Comparison of ENCODE assay signal across 28 mouse cellular contexts in genomic region chr10:56799307-56799706, GRCm38 (mm10).
"Had no signal": no experiment of that assay in that cellular context is flagged by ENCODE, and none has a peak within 500 bp of the region (broad histone marks: within the 10 kb centered on the region; RNA-seq: fewer than 3 reads in every experiment).

No protein-coding gene starts in this region.

- H3K27me3 ChIP-seq: embryonic facial prominence, embryonic 12.5 days; embryonic facial prominence, embryonic 13.5 days; embryonic facial prominence, embryonic 15.5 days; forebrain, embryonic 12.5 days; forebrain, embryonic 13.5 days; forebrain, embryonic 15.5 days had no signal

- H3K4me1 ChIP-seq: embryonic facial prominence, embryonic 12.5 days; embryonic facial prominence, embryonic 15.5 days; forebrain, embryonic 13.5 days; forebrain, embryonic 15.5 days had no signal

- ATAC-seq: forebrain, embryonic 13.5 days; forebrain, embryonic 14.5 days; forebrain, embryonic 15.5 days; forebrain, embryonic 16.5 days; forebrain, postnatal 0 days had no signal

- H3K27ac ChIP-seq: embryonic facial prominence, embryonic 10.5 days; embryonic facial prominence, embryonic 12.5 days; embryonic facial prominence, embryonic 13.5 days; embryonic facial prominence, embryonic 15.5 days; forebrain, embryonic 10.5 days; forebrain, embryonic 12.5 days; forebrain, embryonic 13.5 days; forebrain, embryonic 15.5 days; gastrocnemius, adult 2 months had no signal

- DNase-seq: cerebellum, adult 18-20 months; cerebellum, adult 2 months; cerebellum, adult 8-10 months; cerebellum, adult 9-10 months; cerebellum, adult 9-11 months; cerebellum, postnatal 10 days; cerebellum, postnatal 14 days; cerebellum, postnatal 25 days; cerebellum, postnatal 36 days; embryo, embryonic 11 days; forebrain, postnatal 0 days; gastrocnemius, adult 2 months; gastrocnemius, postnatal 10 days; gastrocnemius, postnatal 14 days; gastrocnemius, postnatal 25 days; gastrocnemius, postnatal 36 days; heart, adult 11 months had no signal

- H3K9me3 ChIP-seq: embryonic facial prominence, embryonic 10.5 days; embryonic facial prominence, embryonic 12.5 days; embryonic facial prominence, embryonic 13.5 days; embryonic facial prominence, embryonic 15.5 days; forebrain, embryonic 10.5 days; forebrain, embryonic 12.5 days; forebrain, embryonic 13.5 days; forebrain, embryonic 15.5 days had no signal

- H3K4me2 ChIP-seq: embryonic facial prominence, embryonic 12.5 days; embryonic facial prominence, embryonic 13.5 days; embryonic facial prominence, embryonic 15.5 days; forebrain, embryonic 12.5 days; forebrain, embryonic 13.5 days; forebrain, embryonic 15.5 days had no signal

- H3K4me3 ChIP-seq: embryonic facial prominence, embryonic 10.5 days; embryonic facial prominence, embryonic 12.5 days; embryonic facial prominence, embryonic 13.5 days; embryonic facial prominence, embryonic 15.5 days; erythroblast, embryonic 14.5 days; forebrain, embryonic 10.5 days; forebrain, embryonic 12.5 days; forebrain, embryonic 13.5 days; forebrain, embryonic 15.5 days; gastrocnemius, adult 2 months had no signal

- H3K9ac ChIP-seq: embryonic facial prominence, embryonic 12.5 days; embryonic facial prominence, embryonic 13.5 days; embryonic facial prominence, embryonic 15.5 days; forebrain, embryonic 12.5 days; forebrain, embryonic 13.5 days; forebrain, embryonic 15.5 days; forebrain, postnatal 0 days had no signal

- H3K36me3 ChIP-seq: embryonic facial prominence, embryonic 10.5 days; embryonic facial prominence, embryonic 12.5 days; embryonic facial prominence, embryonic 13.5 days; embryonic facial prominence, embryonic 15.5 days; forebrain, embryonic 10.5 days; forebrain, embryonic 12.5 days; forebrain, embryonic 15.5 days had no signal
